Mouse (Mus musculus): Measurements from ENCODE around the gene Foxd2. TPM values are rescaled to one million over a fixed set of nuclear protein-coding genes. Genes with fewer than 3 reads are reported as not detected.

The Foxd2 gene
- polyA plus RNA-seq, 1 experiment from 2014 or later: not detected

DNA sequence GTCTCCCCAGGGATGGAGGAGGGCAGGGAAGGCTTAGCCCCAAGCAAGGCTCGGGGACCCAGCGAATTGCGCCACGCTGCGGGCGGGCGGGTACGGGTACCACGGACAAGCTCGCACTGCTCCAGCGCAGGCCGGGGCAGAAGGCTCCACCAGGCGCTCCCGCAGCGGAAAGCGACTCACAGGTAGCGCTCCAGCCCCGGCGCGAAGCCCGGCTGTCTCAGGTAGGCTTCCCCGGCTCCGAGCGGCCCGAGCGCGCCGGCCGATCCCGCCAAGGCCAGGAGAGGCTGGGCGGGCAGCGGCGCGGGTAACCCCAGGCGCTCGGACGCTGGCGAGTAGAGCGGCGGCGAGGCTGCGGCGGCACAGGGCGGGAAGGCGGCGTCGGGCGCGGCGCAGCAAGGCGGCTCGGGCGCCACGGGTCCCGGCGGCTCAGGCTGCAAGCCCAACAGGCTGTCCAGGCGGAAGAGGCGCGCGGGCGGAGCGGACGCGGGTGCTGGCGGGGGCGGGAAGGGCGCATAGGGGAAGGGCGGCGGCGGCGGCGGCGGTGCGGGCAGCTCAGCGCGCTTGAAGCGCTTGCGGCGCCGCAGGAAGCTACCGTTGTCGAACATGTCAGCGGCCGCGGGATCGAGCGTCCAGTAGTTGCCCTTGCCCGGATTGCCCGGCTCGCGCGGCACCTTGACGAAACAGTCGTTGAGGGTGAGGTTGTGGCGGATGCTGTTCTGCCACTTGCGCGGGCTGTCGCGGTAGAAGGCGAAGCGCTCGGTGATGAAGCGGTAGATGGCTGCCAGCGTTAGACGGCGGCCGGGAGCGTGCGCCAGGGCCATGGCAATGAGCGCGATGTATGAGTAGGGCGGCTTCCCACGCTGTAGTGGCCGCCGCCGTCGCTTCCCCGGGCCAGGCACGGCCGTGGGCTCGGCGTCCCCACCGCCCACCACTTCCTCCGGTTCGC is 16.6 kb upstream of the Foxd2 start:
- Histone ChIP-seq H3K27me3 (ENCODE audit: control insufficient read depth, insufficient read depth, low read length) (peaks cover 29% of the 10 kb centered on the region), H3K36me3 (ENCODE audit: control insufficient read depth, insufficient read depth, low read length) (no peaks in the 10 kb centered on the region), H3K4me2 (replicated peaks; ENCODE audit: low read depth) (peak overlapping the region; percentile 60), H3K9ac (ENCODE audit: low read length) (no peak overlapping the region), H3K4me1 (replicated peaks; ENCODE audit: control insufficient read depth, insufficient read depth) (0 out of 2 replicates have a peak, but pooled peaks cover 5% of the 10 kb centered on the region), H3K4me3 (ENCODE audit: low read depth, low read length) (peak overlapping the region; percentile 44), H3K9me3 (ENCODE audit: control insufficient read depth, low read length) (no peaks in the 10 kb centered on the region), H3K27ac (replicated peaks) (no peak overlapping the region)
- DNase-seq (ENCODE audit: low spot score) (peak; percentile 27), ATAC-seq (ENCODE audit: low FRiP score, low TSS enrichment) (no peak)
- under 1% methylated on average over 97 of the region's 125 CpGs for WGBS
- TF ChIP-seq CTCF (IDR thresholded peaks at IDR 0.05; ENCODE audit: low read depth) (no peak), EP300 (optimal IDR thresholded peaks at IDR 0.05) (no peak)

DNA sequence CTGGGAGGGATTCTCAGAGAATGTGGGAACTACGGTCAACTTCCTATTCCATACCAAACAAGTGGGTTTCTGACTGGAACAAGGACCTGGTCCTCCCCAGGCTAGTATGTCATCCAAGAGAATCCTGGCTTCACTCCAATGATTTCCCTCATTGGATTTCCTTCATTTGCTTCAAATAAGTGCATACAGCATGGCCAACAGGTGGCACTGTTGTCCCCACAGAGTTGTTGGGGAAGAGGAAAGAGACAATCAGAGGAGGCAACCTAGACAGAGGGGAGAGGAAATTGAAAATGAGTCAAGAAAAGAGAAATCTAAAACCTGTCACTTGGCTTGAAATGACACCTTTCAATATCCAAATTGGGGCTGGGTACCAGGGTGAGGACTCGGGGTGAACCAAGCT is 8.4 kb upstream of the Foxd2 start:
- ATAC-seq (ENCODE audit: low FRiP score, low TSS enrichment): no peak
- H3K27me3 ChIP-seq (ENCODE audit: control insufficient read depth, insufficient read depth, low read length): peaks cover 7% of the 10 kb centered on the region
- WGBS: 44% methylated on average over 2 of the region's 2 CpGs

DNA sequence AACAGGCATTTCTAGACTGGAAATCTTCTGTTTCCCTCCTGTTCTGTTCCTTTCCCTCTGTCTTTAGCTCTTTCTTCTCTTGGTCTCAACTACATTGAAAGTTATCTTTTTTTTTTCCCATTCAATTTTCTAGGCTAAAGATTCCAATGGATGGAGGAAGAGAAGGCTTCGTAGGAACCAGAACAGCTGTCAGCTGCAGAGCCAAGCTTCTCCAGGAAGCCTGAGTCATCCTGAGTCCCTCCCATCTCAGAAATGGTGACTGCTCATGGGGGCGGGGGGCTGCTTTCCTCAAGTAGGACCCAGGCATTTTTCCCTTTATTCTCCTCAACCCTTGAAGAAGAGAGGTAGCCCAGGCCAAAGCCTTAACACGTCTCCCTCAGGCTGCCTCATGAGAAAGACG is 7.4 kb upstream of the Foxd2 start:
- H3K27me3 ChIP-seq (ENCODE audit: control insufficient read depth, insufficient read depth, low read length): peaks cover 13% of the 10 kb centered on the region; the same call in 1 of the 2 replicates
- TF ChIP-seq CTCF (IDR thresholded peaks at IDR 0.05; ENCODE audit: low read depth): no peak
- ATAC-seq (ENCODE audit: low FRiP score, low TSS enrichment) (no peak), DNase-seq (ENCODE audit: low spot score) (no peak)
- H3K9me3 ChIP-seq (ENCODE audit: control insufficient read depth, low read length): no peaks in the 10 kb centered on the region
- no peaks in the 10 kb centered on the region for H3K36me3 ChIP-seq (ENCODE audit: control insufficient read depth, insufficient read depth, low read length)
- H3K27ac ChIP-seq (replicated peaks): no peak overlapping the region
- no peaks in the 10 kb centered on the region for H3K4me1 ChIP-seq (replicated peaks; ENCODE audit: control insufficient read depth, insufficient read depth)
- H3K4me3 ChIP-seq (ENCODE audit: low read depth, low read length): no peak overlapping the region
- H3K4me2 ChIP-seq (replicated peaks; ENCODE audit: low read depth): no peak overlapping the region
- no peak overlapping the region for H3K9ac ChIP-seq (ENCODE audit: low read length)
- WGBS: 39% methylated on average over 4 of the region's 4 CpGs

More for the DNA sequence above, 8.4 kb upstream of the Foxd2 start:
- TF ChIP-seq EP300 (optimal IDR thresholded peaks at IDR 0.05) (no peak), CTCF (IDR thresholded peaks at IDR 0.05; ENCODE audit: low read depth) (peak; percentile 81)
- no peak overlapping the region for H3K4me3 ChIP-seq (ENCODE audit: low read depth, low read length)
- H3K36me3 ChIP-seq (ENCODE audit: control insufficient read depth, insufficient read depth, low read length): no peaks in the 10 kb centered on the region
- no peaks in the 10 kb centered on the region for H3K4me1 ChIP-seq (replicated peaks; ENCODE audit: control insufficient read depth, insufficient read depth)
- no peak overlapping the region for H3K9ac ChIP-seq (ENCODE audit: low read length)
- DNase-seq (ENCODE audit: low spot score): peak; percentile 53
- no peak overlapping the region for H3K4me2 ChIP-seq (replicated peaks; ENCODE audit: low read depth)
- no peak overlapping the region for H3K27ac ChIP-seq (replicated peaks)
- no peaks in the 10 kb centered on the region for H3K9me3 ChIP-seq (ENCODE audit: control insufficient read depth, low read length)

DNA sequence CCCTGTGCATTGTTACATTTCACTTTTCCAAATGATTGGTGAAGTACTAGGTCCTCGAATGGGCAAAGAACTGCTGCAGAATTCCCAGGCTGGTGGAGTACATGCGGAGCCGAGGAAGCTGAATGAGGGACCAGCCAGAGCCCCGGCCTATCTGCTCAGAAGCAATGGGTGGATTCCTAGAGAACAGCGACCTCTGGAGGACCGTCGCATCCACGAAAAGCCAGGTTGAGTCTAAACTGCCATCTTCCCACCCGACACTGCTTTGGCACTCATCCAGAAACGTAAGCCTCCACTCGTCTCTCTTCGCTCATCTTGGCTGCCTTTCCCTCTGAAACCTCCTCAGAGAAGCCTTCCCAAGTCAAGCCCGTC is 4.9 kb upstream of the Foxd2 start:
- ATAC-seq (ENCODE audit: low FRiP score, low TSS enrichment) (no peak; the same call in 1 of the 2 replicates), DNase-seq (ENCODE audit: low spot score) (peak; percentile 68)
- TF ChIP-seq CTCF (IDR thresholded peaks at IDR 0.05; ENCODE audit: low read depth) (peak; percentile 73), EP300 (optimal IDR thresholded peaks at IDR 0.05) (no peak)
- no peak overlapping the region for H3K9ac ChIP-seq (ENCODE audit: low read length)
- no peak overlapping the region for H3K4me3 ChIP-seq (ENCODE audit: low read depth, low read length)
- H3K4me2 ChIP-seq (replicated peaks; ENCODE audit: low read depth): no peak overlapping the region
- no peak overlapping the region for H3K27ac ChIP-seq (replicated peaks)
- H3K27me3 ChIP-seq (ENCODE audit: control insufficient read depth, insufficient read depth, low read length): peaks cover 23% of the 10 kb centered on the region; the same call in 1 of the 2 replicates
- WGBS: 2% methylated on average over 13 of the region's 13 CpGs
- no peaks in the 10 kb centered on the region for H3K36me3 ChIP-seq (ENCODE audit: control insufficient read depth, insufficient read depth, low read length)
- 0 out of 2 replicates have a peak, but pooled peaks cover 3% of the 10 kb centered on the region for H3K4me1 ChIP-seq (replicated peaks; ENCODE audit: control insufficient read depth, insufficient read depth)
- no peaks in the 10 kb centered on the region for H3K9me3 ChIP-seq (ENCODE audit: control insufficient read depth, low read length)

DNA sequence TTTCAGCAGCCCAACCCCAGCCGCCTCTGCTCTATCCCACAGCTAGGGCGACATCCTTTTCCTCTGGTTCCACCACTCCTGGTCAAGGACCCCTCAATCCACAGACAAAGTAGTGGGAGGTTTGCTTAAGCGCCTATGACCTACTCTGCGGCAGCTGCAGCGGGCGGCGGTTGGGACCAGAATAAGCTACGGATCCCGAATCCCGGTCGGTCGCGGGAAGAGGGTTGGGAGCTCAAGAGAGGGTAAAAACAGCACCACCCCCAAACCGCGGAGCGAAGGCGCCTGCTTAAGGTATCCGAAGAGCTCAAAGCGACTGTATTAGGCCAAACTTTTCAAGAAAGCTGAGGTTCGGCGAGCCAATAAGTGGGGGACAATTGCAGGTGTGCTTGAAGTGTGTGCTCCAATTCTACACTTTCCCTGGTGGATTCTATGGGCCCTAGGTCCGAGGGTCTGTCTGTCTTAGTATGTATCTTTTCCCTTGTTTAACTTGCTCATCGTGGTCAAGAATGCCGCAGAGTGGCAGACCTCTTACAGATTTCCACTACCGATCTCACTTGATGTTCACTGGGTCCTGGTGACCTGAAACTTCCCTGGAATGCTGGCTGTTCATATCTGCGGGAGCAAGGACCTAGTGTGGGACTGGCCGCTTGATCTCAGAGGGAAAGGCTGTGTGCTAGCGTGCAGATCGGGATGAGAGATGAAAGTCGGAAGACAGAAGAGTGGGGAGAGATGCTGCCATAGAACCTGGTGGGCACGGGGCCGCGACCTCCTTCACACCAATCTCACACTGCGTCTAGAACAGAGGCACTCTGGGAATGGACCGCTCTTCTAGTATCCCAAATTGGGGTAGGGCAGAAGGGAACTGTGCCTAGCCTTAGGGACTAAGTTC is 4.3 kb upstream of the Foxd2 start:
- no peak overlapping the region for H3K4me3 ChIP-seq (ENCODE audit: low read depth, low read length)
- ATAC-seq (ENCODE audit: low FRiP score, low TSS enrichment) (no peak), DNase-seq (ENCODE audit: low spot score) (no peak)
- H3K36me3 ChIP-seq (ENCODE audit: control insufficient read depth, insufficient read depth, low read length): no peaks in the 10 kb centered on the region
- WGBS: 15% methylated on average over 35 of the region's 35 CpGs
- H3K4me1 ChIP-seq (replicated peaks; ENCODE audit: control insufficient read depth, insufficient read depth): 0 out of 2 replicates have a peak, but pooled peaks cover 3% of the 10 kb centered on the region
- no peaks in the 10 kb centered on the region for H3K9me3 ChIP-seq (ENCODE audit: control insufficient read depth, low read length)
- H3K9ac ChIP-seq (ENCODE audit: low read length): no peak overlapping the region
- no peak for TF ChIP-seq CTCF (IDR thresholded peaks at IDR 0.05; ENCODE audit: low read depth)
- H3K27ac ChIP-seq (replicated peaks): no peak overlapping the region
- H3K27me3 ChIP-seq (ENCODE audit: control insufficient read depth, insufficient read depth, low read length): peaks cover 30% of the 10 kb centered on the region; the same call in 1 of the 2 replicates
- H3K4me2 ChIP-seq (replicated peaks; ENCODE audit: low read depth): no peak overlapping the region

Measured in stomach, postnatal 0 days (tissue).